In the genomic region with DNA sequence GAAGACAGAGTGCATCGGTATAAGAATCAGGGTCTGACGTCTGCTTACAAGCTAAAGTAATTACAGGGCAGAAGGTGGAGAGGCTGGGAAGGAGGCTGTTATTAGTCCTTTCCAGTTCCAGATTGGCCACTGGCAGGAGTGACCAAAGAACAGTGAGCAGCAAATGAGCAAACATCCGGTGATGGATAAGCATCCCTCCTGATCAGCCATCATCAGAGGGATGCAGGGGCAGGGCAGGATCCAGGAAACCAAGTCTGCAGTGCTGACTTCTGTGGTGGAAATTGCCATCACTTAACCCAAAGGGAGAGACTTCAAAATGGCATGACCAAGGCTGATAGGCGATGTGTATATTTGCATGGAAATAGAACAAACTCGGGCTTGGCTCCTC, we compare ENCODE assay signal across 15 mouse cellular contexts.
DNase-seq lines count a peak whose midpoint lies in the region; ATAC-seq and TF ChIP-seq lines count a peak whose summit lies in the region.
"Had no signal": no experiment of that assay in that cellular context is flagged by ENCODE, and none has a peak within 500 bp of the region (broad histone marks: within the 10 kb centered on the region; RNA-seq: fewer than 3 reads in every experiment).

No protein-coding gene starts in this region.

- no peak overlapping the region for H3K9ac ChIP-seq in hindbrain, embryonic 13.5 days
- H3K9ac ChIP-seq in hindbrain, embryonic 16.5 days (ENCODE audit: low read depth, low read length) = no peak overlapping the region
- H3K9ac ChIP-seq in forebrain, embryonic 14.5 days (ENCODE audit: low read length) = no peak overlapping the region
- no peak overlapping the region for H3K9ac ChIP-seq in intestine, postnatal 0 days (ENCODE audit: low read depth, low read length)
- H3K9ac ChIP-seq: embryonic facial prominence, embryonic 15.5 days had no signal

- H3K27ac ChIP-seq in hindbrain, embryonic 13.5 days = peak overlapping the region; percentile 42
- no peak overlapping the region for H3K27ac ChIP-seq in hindbrain, embryonic 16.5 days (ENCODE audit: low read depth, low read length)
- H3K27ac ChIP-seq in forebrain, embryonic 14.5 days (ENCODE audit: low read depth, low read length) = peak overlapping the region; percentile 58
- H3K27ac ChIP-seq in intestine, postnatal 0 days (ENCODE audit: low read depth, low read length) = no peak overlapping the region
- H3K27ac ChIP-seq: embryonic facial prominence, embryonic 15.5 days had no signal

- ATAC-seq in hindbrain, embryonic 13.5 days (ENCODE audit: low FRiP score) = no peak
- ATAC-seq in hindbrain, embryonic 16.5 days = no peak
- ATAC-seq in CD4-positive, CD25-positive, alpha-beta regulatory T cell, adult 4 months = peak; percentile 56
- ATAC-seq in forebrain, embryonic 14.5 days = no peak
- 0 out of 2 replicates have a peak, but pooled peaks have one; percentile 22 for ATAC-seq in megakaryocyte-erythroid progenitor cell, adult 5-6 weeks (replicated peaks; ENCODE audit: low FRiP score, low TSS enrichment, poor library complexity, severe bottlenecking)
- ATAC-seq in intestine, postnatal 0 days = no peak

- H3K4me2 ChIP-seq in hindbrain, embryonic 13.5 days = no peak overlapping the region
- no peak overlapping the region for H3K4me2 ChIP-seq in hindbrain, embryonic 16.5 days (ENCODE audit: low read length)
- H3K4me2 ChIP-seq in forebrain, embryonic 14.5 days (ENCODE audit: low read length) = no peak overlapping the region
- no peak overlapping the region for H3K4me2 ChIP-seq in intestine, postnatal 0 days (replicated peaks; ENCODE audit: low read depth)
- H3K4me2 ChIP-seq: embryonic facial prominence, embryonic 15.5 days had no signal

- H3K9me3 ChIP-seq in hindbrain, embryonic 13.5 days = no peaks in the 10 kb centered on the region
- no peaks in the 10 kb centered on the region for H3K9me3 ChIP-seq in hindbrain, embryonic 16.5 days (ENCODE audit: control insufficient read depth, low read length)
- H3K9me3 ChIP-seq in forebrain, embryonic 14.5 days (replicated peaks; ENCODE audit: control insufficient read depth, low read length) = no peaks in the 10 kb centered on the region
- H3K9me3 ChIP-seq in intestine, postnatal 0 days (ENCODE audit: control insufficient read depth) = no peaks in the 10 kb centered on the region
- H3K9me3 ChIP-seq: embryonic facial prominence, embryonic 15.5 days; G1E had no signal

- intact Hi-C loops in gastrocnemius, postnatal 14 days (cut with DNase I; ENCODE audit: low total_unique reads) = no loop called here

- no peaks in the 10 kb centered on the region for H3K36me3 ChIP-seq in hindbrain, embryonic 13.5 days
- H3K36me3 ChIP-seq in hindbrain, embryonic 16.5 days (ENCODE audit: control insufficient read depth, insufficient read depth, low read length) = no peaks in the 10 kb centered on the region
- no peaks in the 10 kb centered on the region for H3K36me3 ChIP-seq in forebrain, embryonic 14.5 days (ENCODE audit: control insufficient read depth, insufficient read depth, low read length)
- H3K36me3 ChIP-seq in intestine, postnatal 0 days (ENCODE audit: control insufficient read depth, insufficient read depth) = no peaks in the 10 kb centered on the region
- H3K36me3 ChIP-seq: embryonic facial prominence, embryonic 15.5 days; G1E had no signal

- DNase-seq in forebrain, embryonic 14.5 days (ENCODE audit: low spot score) = no peak
- no peak for DNase-seq in gastrocnemius, postnatal 14 days
- DNase-seq in T-cell, adult 2 months (ENCODE audit: low spot score) = no peak
- DNase-seq: adrenal gland, postnatal 10 days; cerebellum, adult 9-10 months; liver; lung, adult 18-20 months; right cerebral cortex, postnatal 14 days had no signal

- WGBS in hindbrain, embryonic 13.5 days = 63% methylated on average over 5 of the region's 5 CpGs
- WGBS in hindbrain, embryonic 16.5 days = 58% methylated on average over 5 of the region's 5 CpGs
- WGBS in forebrain, embryonic 14.5 days = 61% methylated on average over 5 of the region's 5 CpGs
- WGBS in intestine, postnatal 0 days = 64% methylated on average over 5 of the region's 5 CpGs

- no peak overlapping the region for H3K4me3 ChIP-seq in hindbrain, embryonic 13.5 days
- no peak overlapping the region for H3K4me3 ChIP-seq in hindbrain, embryonic 16.5 days (ENCODE audit: low read length)
- no peak overlapping the region for H3K4me3 ChIP-seq in forebrain, embryonic 14.5 days (ENCODE audit: low read depth, low read length)
- no peak overlapping the region for H3K4me3 ChIP-seq in intestine, postnatal 0 days (ENCODE audit: low read depth, low read length)
- H3K4me3 ChIP-seq: embryonic facial prominence, embryonic 15.5 days had no signal

- no peaks in the 10 kb centered on the region for H3K27me3 ChIP-seq in hindbrain, embryonic 13.5 days
- no peaks in the 10 kb centered on the region for H3K27me3 ChIP-seq in hindbrain, embryonic 16.5 days (replicated peaks; ENCODE audit: control insufficient read depth, insufficient read depth, low read length)
- no peaks in the 10 kb centered on the region for H3K27me3 ChIP-seq in forebrain, embryonic 14.5 days (replicated peaks; ENCODE audit: control insufficient read depth, insufficient read depth, low read length)
- no peaks in the 10 kb centered on the region for H3K27me3 ChIP-seq in intestine, postnatal 0 days (replicated peaks; ENCODE audit: control insufficient read depth, insufficient read depth, low read length)
- H3K27me3 ChIP-seq: embryonic facial prominence, embryonic 15.5 days had no signal

- TF ChIP-seq CTCF in intestine, postnatal 0 days (IDR thresholded peaks at IDR 0.05; ENCODE audit: low read depth) = no peak

- H3K4me1 ChIP-seq in hindbrain, embryonic 13.5 days (replicated peaks) = peaks cover 22% of the 10 kb centered on the region
- peaks cover 16% of the 10 kb centered on the region for H3K4me1 ChIP-seq in hindbrain, embryonic 16.5 days (ENCODE audit: control insufficient read depth, insufficient read depth, low read depth, low read length)
- peaks cover 13% of the 10 kb centered on the region for H3K4me1 ChIP-seq in forebrain, embryonic 14.5 days (ENCODE audit: control insufficient read depth, insufficient read depth, low read length)
- no peaks in the 10 kb centered on the region for H3K4me1 ChIP-seq in intestine, postnatal 0 days (replicated peaks; ENCODE audit: control insufficient read depth, insufficient read depth, low read length)
- H3K4me1 ChIP-seq: embryonic facial prominence, embryonic 15.5 days had no signal

Comparison
In these comparisons a context has a peak if more than half of its experiments do, and no peak if none do; other contexts are left out.
1. H3K27ac ChIP-seq: peak in hindbrain, embryonic 13.5 days (single experiment) and forebrain, embryonic 14.5 days (single experiment); none in hindbrain, embryonic 16.5 days (single experiment) and intestine, postnatal 0 days (single experiment).
2. ATAC-seq: peak in CD4-positive, CD25-positive, alpha-beta regulatory T cell, adult 4 months (single experiment) and megakaryocyte-erythroid progenitor cell, adult 5-6 weeks (single experiment); none in hindbrain, embryonic 13.5 days (single experiment), hindbrain, embryonic 16.5 days (single experiment), forebrain, embryonic 14.5 days (single experiment) and intestine, postnatal 0 days (single experiment).